Mouse (Mus musculus): ENCODE measurements at regions not wholly inside any gene's neighbourhood (a gene's known extent, or its start where the extent isn't known, plus 50 kb on each side); places are given as distances from the start of the nearest gene placed in this dataset.

DNA sequence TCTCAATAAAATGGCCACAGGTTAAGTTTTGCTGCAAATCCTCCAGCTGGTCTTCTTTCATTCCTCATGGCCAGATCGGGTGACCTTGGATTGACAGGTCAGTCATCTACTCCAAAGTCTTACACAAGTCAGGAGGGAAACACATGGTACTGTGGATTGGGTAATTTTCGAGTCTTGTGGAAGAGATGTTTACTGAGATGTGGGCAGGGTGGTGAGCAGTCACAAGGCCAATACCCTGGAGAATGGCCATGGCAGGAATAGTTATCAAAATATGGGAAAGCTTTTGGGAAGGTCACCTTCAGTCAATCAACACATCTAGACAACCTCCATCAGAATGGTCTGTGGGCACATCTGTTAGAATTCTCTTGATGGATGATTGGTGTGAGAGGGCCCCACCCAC is 144.0 kb downstream of the Gas1 start:
- TF ChIP-seq CTCF (IDR thresholded peaks at IDR 0.05; ENCODE audit: borderline replicate concordance, extremely low read depth, insufficient read depth, insufficient read length) (no peak), POLR2A (IDR thresholded peaks at IDR 0.05; ENCODE audit: borderline replicate concordance, extremely low read depth, insufficient read depth, insufficient read length, poor library complexity, severe bottlenecking) (no peak)

DNA sequence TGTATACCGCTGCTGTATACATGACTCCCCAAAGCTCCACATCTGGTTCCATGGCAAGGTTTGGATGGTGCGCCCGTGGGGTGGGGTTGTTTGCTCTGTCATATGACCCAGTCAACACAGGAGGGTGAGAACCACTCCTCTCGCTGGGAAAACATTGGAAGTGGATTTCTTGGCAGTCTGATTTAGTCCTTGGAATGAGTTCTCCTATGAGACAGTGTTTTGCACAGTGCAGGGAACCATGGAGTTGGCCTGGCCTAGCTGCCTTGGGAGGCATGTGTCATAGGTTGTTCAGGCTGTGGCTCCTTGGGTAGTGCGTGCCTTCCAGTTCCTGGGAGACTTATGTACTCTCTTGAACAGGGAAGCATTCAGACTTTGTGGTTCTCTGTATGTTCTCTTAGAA is 144.6 kb downstream of the Gas1 start:
- no peak for DNase-seq (ENCODE audit: low read depth)
- TF ChIP-seq POLR2A (IDR thresholded peaks at IDR 0.05; ENCODE audit: borderline replicate concordance, extremely low read depth, insufficient read depth, insufficient read length, poor library complexity, severe bottlenecking) (no peak), CTCF (IDR thresholded peaks at IDR 0.05; ENCODE audit: borderline replicate concordance, extremely low read depth, insufficient read depth, insufficient read length) (no peak)

More for the DNA sequence above, 144.0 kb downstream of the Gas1 start:
- DNase-seq (ENCODE audit: low read depth), result no peak

DNA sequence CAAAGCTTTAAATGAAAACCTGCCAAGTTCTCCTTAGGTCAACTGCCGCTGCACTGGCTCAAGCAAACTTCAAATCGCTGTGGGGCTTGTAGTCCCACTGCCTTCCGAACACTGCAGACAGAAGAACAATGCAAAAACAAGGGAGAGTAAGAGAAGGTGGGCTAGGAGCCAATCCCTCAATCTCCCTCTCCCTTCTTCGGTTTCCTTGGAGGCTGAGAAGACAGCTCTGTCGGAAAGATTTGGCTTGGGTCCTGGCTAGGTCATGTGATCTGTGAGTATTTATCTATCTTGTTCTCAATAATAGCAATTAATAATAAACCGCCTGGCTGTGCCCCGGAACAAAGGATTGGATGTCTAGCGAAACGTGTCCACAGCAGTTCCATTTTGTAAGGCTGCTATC is 147.6 kb downstream of the Gas1 start:
- TF ChIP-seq POLR2A (IDR thresholded peaks at IDR 0.05; ENCODE audit: borderline replicate concordance, extremely low read depth, insufficient read depth, insufficient read length, poor library complexity, severe bottlenecking) (no peak), CTCF (IDR thresholded peaks at IDR 0.05; ENCODE audit: borderline replicate concordance, extremely low read depth, insufficient read depth, insufficient read length) (no peak)
- peak; percentile 82 for DNase-seq (ENCODE audit: low read depth)

DNA sequence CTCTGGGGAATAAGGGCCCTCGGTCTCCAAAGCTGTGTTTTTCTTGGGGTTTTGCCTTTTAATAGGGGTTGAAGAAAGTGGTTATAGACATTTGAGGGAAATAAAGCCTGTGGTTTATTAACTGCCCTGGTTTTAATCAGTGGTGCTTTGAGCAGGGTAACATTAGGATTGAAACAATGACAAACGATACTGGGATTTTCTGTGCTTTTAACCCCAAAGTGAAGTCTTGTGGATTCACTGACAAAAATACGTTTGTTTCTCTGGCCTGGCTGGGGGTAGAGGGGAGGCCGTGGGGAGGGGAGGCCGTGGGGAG is 157.0 kb downstream of the Gas1 start:
- no peak for DNase-seq (ENCODE audit: low read depth)
- TF ChIP-seq POLR2A (IDR thresholded peaks at IDR 0.05; ENCODE audit: borderline replicate concordance, extremely low read depth, insufficient read depth, insufficient read length, poor library complexity, severe bottlenecking) (no peak), CTCF (IDR thresholded peaks at IDR 0.05; ENCODE audit: borderline replicate concordance, extremely low read depth, insufficient read depth, insufficient read length) (no peak)

DNA sequence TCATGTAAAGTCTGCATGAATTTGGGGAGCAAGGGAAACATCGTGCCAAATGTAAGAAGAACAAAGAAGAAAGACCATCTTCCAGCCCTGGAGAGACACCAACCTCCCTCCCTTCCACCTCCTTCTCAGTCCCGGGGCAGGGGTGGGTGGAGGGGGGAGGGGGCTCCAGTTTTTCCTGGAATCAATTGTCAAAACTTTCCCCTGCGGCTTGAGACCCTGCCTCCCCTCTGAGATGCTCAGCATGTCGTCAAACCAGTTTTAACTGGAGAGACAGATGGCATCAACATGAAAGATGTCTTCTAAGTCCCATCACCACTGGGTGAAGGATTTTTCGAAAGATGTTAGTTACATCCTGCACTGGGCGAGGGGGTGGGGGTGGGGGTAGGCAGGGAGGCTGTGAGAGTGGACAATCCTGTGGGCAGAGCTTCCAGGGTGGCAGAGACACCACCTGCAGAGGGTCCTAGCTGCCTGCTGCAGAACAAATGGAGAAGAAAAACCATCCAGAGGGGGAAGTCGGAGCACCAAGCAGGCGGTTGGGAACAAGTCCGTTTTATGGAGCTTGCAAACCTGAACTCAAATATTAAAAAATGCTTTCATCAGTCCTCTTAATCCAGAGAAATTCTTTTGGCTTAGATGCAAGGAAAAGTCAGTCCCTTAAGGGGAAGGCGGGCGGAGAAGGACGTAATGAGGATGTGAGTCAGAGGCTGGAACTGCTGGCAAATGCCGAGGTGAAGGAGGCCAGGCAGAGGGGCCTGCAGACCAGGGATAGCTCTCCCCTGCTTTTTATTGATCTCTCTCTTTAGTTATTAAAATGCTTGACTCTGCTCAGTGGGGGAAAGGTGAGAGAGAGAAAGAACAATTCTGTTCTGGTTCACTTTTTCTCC is 157.6 kb downstream of the Gas1 start:
- DNase-seq (ENCODE audit: low read depth), result peak; percentile 65

DNA sequence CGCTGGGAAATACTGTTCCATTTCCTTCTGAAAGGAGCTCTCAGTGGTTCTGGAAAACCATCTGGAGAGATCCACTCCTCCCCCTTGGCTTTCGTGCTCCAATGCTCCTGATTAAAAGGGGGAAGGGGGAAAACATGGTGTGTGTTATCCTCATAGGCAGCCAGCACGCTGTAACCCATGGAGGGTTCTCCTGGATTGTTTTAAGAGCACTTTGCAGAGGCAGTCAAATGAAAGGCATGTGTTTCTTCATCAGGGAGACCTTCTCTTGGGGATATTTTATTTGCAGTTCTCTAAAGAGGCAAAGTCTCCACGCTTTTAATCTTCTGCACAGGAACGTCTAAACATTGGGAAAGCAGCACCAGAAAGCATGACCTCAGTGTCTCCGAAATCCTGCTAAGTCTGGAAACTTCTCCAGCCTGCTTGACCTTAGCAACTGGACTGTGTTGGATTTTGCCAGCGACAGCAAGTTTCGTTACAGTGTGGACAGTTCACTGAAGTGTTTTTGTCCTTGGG is 161.3 kb downstream of the Gas1 start:
- TF ChIP-seq POLR2A (IDR thresholded peaks at IDR 0.05; ENCODE audit: borderline replicate concordance, extremely low read depth, insufficient read depth, insufficient read length, poor library complexity, severe bottlenecking) (no peak), CTCF (IDR thresholded peaks at IDR 0.05; ENCODE audit: borderline replicate concordance, extremely low read depth, insufficient read depth, insufficient read length) (no peak)
- peak; percentile 33 for DNase-seq (ENCODE audit: low read depth)

More for the DNA sequence above, 157.6 kb downstream of the Gas1 start:
- TF ChIP-seq CTCF (IDR thresholded peaks at IDR 0.05; ENCODE audit: borderline replicate concordance, extremely low read depth, insufficient read depth, insufficient read length) (no peak), POLR2A (IDR thresholded peaks at IDR 0.05; ENCODE audit: borderline replicate concordance, extremely low read depth, insufficient read depth, insufficient read length, poor library complexity, severe bottlenecking) (no peak)

DNA sequence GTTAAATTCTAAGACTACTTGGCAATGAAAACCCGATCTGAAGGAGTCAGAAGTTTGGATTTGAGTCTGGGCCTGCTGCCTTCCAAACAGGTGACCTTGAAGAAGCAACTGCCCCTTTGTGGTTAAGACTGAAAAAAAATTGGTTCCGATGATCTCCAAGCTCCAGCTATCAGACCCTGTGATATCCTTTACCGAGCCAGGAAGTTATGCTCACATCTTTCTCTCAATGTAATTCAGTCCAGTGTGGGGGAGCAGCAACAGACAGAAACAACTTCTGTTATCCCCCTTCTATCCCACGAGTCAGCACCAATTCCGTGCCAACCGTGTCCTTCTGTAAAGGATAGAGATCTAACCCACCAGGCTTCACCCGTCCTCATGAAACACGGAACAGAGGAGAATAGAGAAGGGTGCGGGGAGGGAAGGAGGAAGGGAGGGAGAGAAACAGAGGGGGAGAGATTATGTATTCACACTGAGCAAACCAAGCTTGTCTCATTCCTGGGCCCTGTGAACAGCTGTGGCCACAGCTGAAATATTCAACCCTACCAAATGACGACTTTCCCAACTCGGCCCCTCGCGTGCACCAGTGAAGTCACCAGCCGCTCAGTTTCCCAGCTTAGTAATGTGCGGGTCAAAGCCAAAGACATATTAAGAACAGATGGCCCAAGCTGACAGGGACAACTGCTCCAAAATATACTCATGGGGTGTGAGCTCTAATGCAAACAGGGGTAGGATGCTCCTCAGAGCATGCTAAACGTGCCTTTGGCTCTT is 164.9 kb downstream of the Gas1 start:
- DNase-seq (ENCODE audit: low read depth), result peak; percentile 59
- no peak for TF ChIP-seq POLR2A (IDR thresholded peaks at IDR 0.05; ENCODE audit: borderline replicate concordance, extremely low read depth, insufficient read depth, insufficient read length, poor library complexity, severe bottlenecking)
- no peak for TF ChIP-seq CTCF (IDR thresholded peaks at IDR 0.05; ENCODE audit: borderline replicate concordance, extremely low read depth, insufficient read depth, insufficient read length)

DNA sequence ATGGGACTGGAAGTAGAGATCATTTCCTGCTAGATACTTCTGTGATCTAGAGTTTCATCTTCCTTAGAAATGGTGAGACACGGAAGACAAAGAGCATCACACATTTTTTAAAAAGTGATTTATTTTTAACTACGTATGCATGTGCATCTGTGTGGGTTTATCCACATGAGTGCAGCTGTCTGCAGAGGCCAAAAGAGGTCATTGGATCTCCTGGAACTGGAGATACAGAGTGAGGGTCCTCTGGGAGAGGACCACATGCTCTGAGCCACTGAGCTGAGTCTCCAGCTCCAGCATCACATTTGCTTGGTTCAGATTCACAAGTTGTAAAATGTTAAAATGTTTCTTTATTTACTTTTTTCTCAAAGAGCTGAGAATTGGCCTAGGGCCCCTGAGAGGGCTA is 166.1 kb downstream of the Gas1 start:
- TF ChIP-seq CTCF (IDR thresholded peaks at IDR 0.05; ENCODE audit: borderline replicate concordance, extremely low read depth, insufficient read depth, insufficient read length), result no peak
- TF ChIP-seq POLR2A (IDR thresholded peaks at IDR 0.05; ENCODE audit: borderline replicate concordance, extremely low read depth, insufficient read depth, insufficient read length, poor library complexity, severe bottlenecking), result no peak
- no peak for DNase-seq (ENCODE audit: low read depth)

DNA sequence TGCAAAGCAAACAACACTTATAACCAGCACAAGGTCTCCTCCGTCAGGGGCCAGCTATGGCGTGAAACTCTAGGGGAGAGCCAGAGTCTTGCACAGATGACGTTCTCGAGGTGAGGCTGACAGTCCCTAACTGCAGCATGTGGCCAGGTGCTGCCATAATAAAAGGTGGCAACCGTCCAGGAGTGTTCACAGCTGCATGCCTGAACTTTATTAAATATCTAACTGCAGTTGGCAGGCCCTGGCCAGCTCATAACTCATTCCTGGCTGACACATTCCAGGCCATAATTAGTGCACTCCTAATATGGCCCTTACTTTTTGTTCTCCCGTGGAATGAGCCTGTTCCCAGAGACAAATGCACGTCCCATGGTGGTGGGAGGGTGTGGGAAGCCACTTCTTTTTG is 169.6 kb downstream of the Gas1 start:
- TF ChIP-seq CTCF (IDR thresholded peaks at IDR 0.05; ENCODE audit: borderline replicate concordance, extremely low read depth, insufficient read depth, insufficient read length), result no peak
- TF ChIP-seq POLR2A (IDR thresholded peaks at IDR 0.05; ENCODE audit: borderline replicate concordance, extremely low read depth, insufficient read depth, insufficient read length, poor library complexity, severe bottlenecking), result no peak
- DNase-seq (ENCODE audit: low read depth), result peak; percentile 41

DNA sequence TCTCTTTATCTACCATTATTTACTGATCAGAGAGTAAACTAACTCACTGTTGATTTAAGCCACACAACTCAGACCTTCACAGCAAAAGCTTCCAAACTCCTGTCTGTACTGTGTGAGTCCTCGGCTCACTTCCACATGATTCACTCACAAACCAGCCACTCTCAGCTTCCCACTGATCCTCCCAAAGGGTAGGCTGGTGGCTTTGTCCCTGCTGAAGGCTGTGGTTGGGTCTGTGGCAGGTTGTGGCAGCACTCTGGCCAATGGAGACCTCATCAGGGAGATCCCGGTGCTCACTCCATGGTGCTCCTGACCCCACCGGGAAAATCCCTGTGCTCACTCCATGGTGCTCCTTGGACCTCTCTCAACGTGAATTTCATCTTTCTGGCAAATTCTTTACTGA is 170.1 kb downstream of the Gas1 start:
- DNase-seq (ENCODE audit: low read depth), result no peak

DNA sequence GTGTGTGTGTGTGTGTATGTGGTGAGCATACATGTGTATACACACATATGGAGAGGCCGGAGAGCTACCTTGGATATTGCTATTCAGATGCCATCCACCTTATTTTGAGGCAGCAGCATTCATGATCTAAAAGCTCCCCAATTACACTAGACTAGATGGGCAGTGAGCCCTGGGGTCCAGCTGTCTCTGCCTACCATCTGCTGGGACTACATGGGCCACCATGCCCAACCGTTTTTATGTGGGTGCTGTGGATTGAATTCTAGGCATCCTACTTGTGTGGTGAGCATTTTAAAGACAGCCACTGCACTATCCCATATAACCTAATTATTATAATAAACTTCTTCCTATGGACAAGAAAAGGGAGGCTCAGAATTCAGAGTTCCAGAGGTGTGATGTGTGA is 172.6 kb downstream of the Gas1 start:
- DNase-seq (ENCODE audit: low read depth), result no peak
- TF ChIP-seq CTCF (IDR thresholded peaks at IDR 0.05; ENCODE audit: borderline replicate concordance, extremely low read depth, insufficient read depth, insufficient read length) (no peak), POLR2A (IDR thresholded peaks at IDR 0.05; ENCODE audit: borderline replicate concordance, extremely low read depth, insufficient read depth, insufficient read length, poor library complexity, severe bottlenecking) (no peak)

More for the DNA sequence above, 170.1 kb downstream of the Gas1 start:
- TF ChIP-seq POLR2A (IDR thresholded peaks at IDR 0.05; ENCODE audit: borderline replicate concordance, extremely low read depth, insufficient read depth, insufficient read length, poor library complexity, severe bottlenecking) (no peak), CTCF (IDR thresholded peaks at IDR 0.05; ENCODE audit: borderline replicate concordance, extremely low read depth, insufficient read depth, insufficient read length) (no peak)
